Mouse (Mus musculus): ENCODE data around the gene Fzd10. TPM values are rescaled to one million over a fixed set of nuclear protein-coding genes. Genes with fewer than 3 reads are reported as not detected.

Gene Fzd10
- polyA plus RNA-seq, 1 experiment from 2014 or later: 2.6 TPM

DNA sequence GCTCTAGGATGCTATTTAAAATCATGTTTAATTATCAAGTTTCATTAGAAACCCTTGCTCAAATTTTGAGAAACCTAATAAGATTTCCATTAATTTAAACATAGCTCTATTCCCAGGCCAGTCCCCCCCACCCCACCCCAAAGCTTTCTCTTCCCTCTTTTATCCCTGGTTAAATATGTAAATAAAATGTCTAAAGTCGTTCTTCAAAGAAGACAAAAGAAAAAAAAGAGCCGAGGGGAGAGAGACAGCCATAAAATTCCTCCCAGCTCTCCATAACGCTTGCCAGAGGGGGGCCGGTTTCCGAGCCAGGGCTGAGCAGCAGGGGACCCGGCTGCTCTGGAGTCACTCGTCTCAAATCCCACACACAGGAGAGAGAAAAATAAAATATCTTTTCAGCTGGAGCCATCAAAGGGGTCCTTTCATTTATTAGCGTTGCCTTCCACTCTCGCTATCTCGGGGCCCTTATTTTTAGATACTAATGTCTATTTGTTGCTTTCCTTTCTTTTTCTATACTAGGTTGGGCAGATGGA, 2.4 kb upstream of the Fzd10 start:
- no peaks in the 10 kb centered on the region for H3K36me3 ChIP-seq (ENCODE audit: control insufficient read depth, insufficient read depth, low read length)
- H3K9me3 ChIP-seq (ENCODE audit: control insufficient read depth, low read length): no peaks in the 10 kb centered on the region
- H3K27me3 ChIP-seq (ENCODE audit: control insufficient read depth, insufficient read depth, low read length): peaks cover 6% of the 10 kb centered on the region; the same call in 1 of the 2 replicates
- 0 out of 2 replicates have a peak overlapping the region, but pooled peaks have one; percentile 71 for H3K4me3 ChIP-seq (ENCODE audit: low read depth, low read length)
- ATAC-seq (ENCODE audit: low read depth): no peak
- H3K4me2 ChIP-seq (ENCODE audit: low read depth, low read length): peak overlapping the region; percentile 99
- peaks cover 41% of the 10 kb centered on the region; the same call in 1 of the 2 replicates for H3K4me1 ChIP-seq (ENCODE audit: control insufficient read depth, insufficient read depth, low read length)
- no peak overlapping the region; the same call in 1 of the 2 replicates for H3K27ac ChIP-seq (ENCODE audit: low read depth, low read length)
- H3K9ac ChIP-seq (replicated peaks; ENCODE audit: low read depth, low read length): no peak overlapping the region
- under 1% methylated on average over 10 of the region's 10 CpGs for WGBS

DNA sequence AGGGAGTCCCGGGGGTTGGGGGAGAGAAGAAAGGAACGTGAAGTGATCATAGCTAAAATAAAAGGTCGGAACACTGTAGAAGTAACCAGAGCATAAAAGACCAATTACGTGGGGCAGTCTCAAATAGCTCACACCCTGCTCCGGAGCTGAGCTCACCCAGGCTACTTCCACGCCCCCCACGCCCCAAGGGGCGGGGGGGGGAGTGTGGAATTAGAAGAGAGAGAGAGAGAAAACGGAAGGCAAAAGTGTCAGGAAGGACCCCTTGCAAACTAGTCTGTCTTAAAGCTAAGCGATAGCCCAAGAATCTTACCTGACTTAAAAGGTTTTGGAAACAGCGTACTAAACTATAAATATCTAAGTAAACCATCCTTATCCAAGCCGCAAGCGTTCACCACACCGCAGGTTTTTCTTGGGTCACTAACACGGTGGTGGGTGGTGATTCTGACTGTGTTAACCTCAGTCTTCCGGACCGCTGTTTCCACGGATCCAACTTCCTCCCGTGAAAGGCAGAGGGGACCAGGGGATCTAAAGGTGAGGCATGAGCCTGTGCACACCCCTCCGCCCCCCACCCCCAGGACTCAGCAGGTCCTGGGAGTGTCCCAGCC, 1.8 kb upstream of the Fzd10 start:
- H3K4me3 ChIP-seq (ENCODE audit: low read depth, low read length): peak overlapping the region; percentile 71
- H3K4me1 ChIP-seq (ENCODE audit: control insufficient read depth, insufficient read depth, low read length): peaks cover 41% of the 10 kb centered on the region; the same call in 1 of the 2 replicates
- peak overlapping the region; percentile 57; the same call in 1 of the 2 replicates for H3K9ac ChIP-seq (replicated peaks; ENCODE audit: low read depth, low read length)
- H3K36me3 ChIP-seq (ENCODE audit: control insufficient read depth, insufficient read depth, low read length): no peaks in the 10 kb centered on the region
- H3K4me2 ChIP-seq (ENCODE audit: low read depth, low read length): peak overlapping the region; percentile 99
- peaks cover 6% of the 10 kb centered on the region; the same call in 1 of the 2 replicates for H3K27me3 ChIP-seq (ENCODE audit: control insufficient read depth, insufficient read depth, low read length)
- peak; percentile 18; the same call in 1 of the 2 replicates for ATAC-seq (ENCODE audit: low read depth)
- peak overlapping the region; percentile 71; the same call in 1 of the 2 replicates for H3K27ac ChIP-seq (ENCODE audit: low read depth, low read length)
- no peaks in the 10 kb centered on the region for H3K9me3 ChIP-seq (ENCODE audit: control insufficient read depth, low read length)
- under 1% methylated on average over 20 of the region's 20 CpGs for WGBS

DNA sequence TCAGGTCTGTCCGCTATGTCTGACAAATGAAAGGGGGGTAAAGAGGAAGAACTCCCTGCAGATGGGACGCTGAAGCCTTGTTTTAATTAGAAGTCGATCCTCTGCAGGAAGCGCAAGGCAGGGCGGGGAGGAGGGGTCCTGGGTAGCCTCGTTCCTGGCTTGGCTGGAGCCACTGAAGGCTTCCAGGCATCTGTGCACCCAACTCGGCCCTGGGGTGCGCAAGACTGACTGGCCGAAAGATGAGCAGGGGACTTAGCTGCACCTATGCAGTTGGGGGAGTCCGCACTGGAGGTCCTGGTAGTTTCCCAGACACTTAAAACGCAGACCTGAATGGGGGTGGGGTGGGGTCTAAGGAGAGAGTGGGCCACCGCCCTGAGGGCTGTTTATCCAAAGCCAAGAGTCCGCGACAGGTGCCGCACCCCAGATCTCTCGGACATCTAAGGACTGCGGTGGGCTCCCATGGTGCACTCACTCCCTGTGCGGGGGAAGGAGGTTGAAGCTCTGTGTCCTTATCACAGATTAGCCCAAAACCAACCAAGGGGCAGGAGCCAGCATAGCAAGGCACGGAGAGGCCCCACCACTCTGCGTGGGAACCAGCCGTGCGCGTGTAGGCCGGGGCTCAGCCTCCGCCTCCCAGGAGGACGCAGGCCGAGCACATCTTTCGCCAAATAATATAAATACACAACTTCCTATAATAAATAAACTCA, 1.1 kb upstream of the Fzd10 start:
- peak overlapping the region; percentile 99 for H3K4me2 ChIP-seq (ENCODE audit: low read depth, low read length)
- H3K4me3 ChIP-seq (ENCODE audit: low read depth, low read length): peak overlapping the region; percentile 71
- H3K4me1 ChIP-seq (ENCODE audit: control insufficient read depth, insufficient read depth, low read length): peaks cover 41% of the 10 kb centered on the region; the same call in 1 of the 2 replicates
- no peaks in the 10 kb centered on the region for H3K36me3 ChIP-seq (ENCODE audit: control insufficient read depth, insufficient read depth, low read length)
- peak overlapping the region; percentile 71 for H3K27ac ChIP-seq (ENCODE audit: low read depth, low read length)
- H3K27me3 ChIP-seq (ENCODE audit: control insufficient read depth, insufficient read depth, low read length): peaks cover 6% of the 10 kb centered on the region; the same call in 1 of the 2 replicates
- no peaks in the 10 kb centered on the region for H3K9me3 ChIP-seq (ENCODE audit: control insufficient read depth, low read length)
- under 1% methylated on average over 28 of the region's 28 CpGs for WGBS
- H3K9ac ChIP-seq (replicated peaks; ENCODE audit: low read depth, low read length): peak overlapping the region; percentile 57; the same call in 1 of the 2 replicates
- peak; percentile 35 for ATAC-seq (ENCODE audit: low read depth)

DNA sequence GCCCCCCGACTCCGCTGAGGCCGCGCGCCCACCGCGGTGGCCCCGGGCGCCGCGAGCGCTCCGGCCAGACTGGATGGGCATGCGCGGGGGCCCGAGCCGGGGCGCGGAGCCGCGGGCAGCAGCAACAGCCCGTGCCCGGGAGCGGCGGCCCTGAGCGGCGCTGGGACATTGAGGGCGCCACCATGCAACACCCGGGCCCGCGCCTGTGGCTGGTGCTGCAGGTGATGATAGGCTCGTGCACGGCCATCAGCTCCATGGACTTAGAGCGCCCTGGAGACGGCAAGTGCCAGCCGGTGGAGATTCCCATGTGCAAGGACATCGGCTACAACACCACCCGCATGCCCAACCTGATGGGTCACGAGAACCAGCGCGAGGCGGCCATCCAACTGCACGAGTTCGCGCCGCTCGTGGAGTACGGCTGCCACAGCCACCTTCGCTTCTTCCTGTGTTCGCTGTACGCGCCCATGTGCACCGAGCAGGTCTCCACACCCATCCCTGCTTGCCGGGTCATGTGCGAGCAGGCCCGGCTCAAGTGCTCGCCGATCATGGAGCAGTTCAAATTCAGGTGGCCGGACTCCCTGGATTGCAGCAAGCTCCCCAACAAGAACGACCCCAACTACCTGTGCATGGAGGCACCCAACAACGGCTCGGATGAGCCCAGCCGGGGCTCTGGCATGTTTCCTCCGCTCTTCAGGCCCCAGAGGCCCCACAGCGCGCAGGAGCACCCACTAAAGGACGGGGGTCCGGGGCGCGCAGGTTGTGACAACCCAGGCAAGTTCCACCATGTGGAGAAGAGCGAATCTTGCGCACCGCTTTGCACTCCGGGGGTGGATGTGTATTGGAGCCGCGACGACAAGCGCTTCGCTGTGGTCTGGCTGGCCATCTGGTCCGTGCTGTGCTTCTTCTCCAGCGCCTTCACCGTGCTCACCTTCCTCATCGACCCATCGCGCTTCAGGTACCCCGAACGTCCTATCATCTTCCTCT, 684 bp downstream of the Fzd10 start:
- H3K4me2 ChIP-seq (ENCODE audit: low read depth, low read length): peak overlapping the region; percentile 99
- no peaks in the 10 kb centered on the region for H3K36me3 ChIP-seq (ENCODE audit: control insufficient read depth, insufficient read depth, low read length)
- H3K9me3 ChIP-seq (ENCODE audit: control insufficient read depth, low read length): no peaks in the 10 kb centered on the region
- WGBS: 1% methylated on average over 77 of the region's 87 CpGs
- peaks cover 35% of the 10 kb centered on the region; the same call in 1 of the 2 replicates for H3K4me1 ChIP-seq (ENCODE audit: control insufficient read depth, insufficient read depth, low read length)
- H3K9ac ChIP-seq (replicated peaks; ENCODE audit: low read depth, low read length): peak overlapping the region; percentile 57
- peak; percentile 13; the same call in 1 of the 2 replicates for ATAC-seq (ENCODE audit: low read depth)
- H3K4me3 ChIP-seq (ENCODE audit: low read depth, low read length): peak overlapping the region; percentile 71
- peak overlapping the region; percentile 71 for H3K27ac ChIP-seq (ENCODE audit: low read depth, low read length)
- H3K27me3 ChIP-seq (ENCODE audit: control insufficient read depth, insufficient read depth, low read length): peaks cover 6% of the 10 kb centered on the region; the same call in 1 of the 2 replicates

DNA sequence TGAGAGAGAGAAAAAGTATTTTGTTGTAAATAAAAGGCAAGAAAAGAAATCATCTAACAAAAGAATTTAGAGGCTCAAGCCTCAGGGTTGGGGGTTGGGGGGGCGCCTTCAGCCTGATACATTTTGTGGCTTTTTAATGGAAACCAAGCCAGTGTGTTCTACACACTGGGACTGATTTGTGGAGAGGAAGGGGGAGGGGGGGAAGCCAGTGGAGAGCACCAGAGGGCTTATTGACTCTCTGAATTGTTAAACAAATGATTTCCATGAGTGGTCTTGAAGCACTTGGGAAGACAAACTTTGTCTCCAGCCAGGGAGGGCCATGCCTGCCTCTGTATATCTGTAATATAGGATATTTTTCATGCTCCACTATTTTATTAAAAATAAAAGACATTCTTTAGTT, 3.0 kb downstream of the Fzd10 start:
- H3K36me3 ChIP-seq (ENCODE audit: control insufficient read depth, insufficient read depth, low read length): no peaks in the 10 kb centered on the region
- no peak overlapping the region for H3K27ac ChIP-seq (ENCODE audit: low read depth, low read length)
- peaks cover 6% of the 10 kb centered on the region; the same call in 1 of the 2 replicates for H3K27me3 ChIP-seq (ENCODE audit: control insufficient read depth, insufficient read depth, low read length)
- H3K4me2 ChIP-seq (ENCODE audit: low read depth, low read length): peak overlapping the region; percentile 99; the same call in 1 of the 2 replicates
- 27% methylated on average over 1 of the region's 1 CpGs for WGBS
- H3K4me3 ChIP-seq (ENCODE audit: low read depth, low read length): peak overlapping the region; percentile 4; the same call in 1 of the 2 replicates
- no peak overlapping the region for H3K9ac ChIP-seq (replicated peaks; ENCODE audit: low read depth, low read length)
- peaks cover 29% of the 10 kb centered on the region; the same call in 1 of the 2 replicates for H3K4me1 ChIP-seq (ENCODE audit: control insufficient read depth, insufficient read depth, low read length)
- ATAC-seq (ENCODE audit: low read depth): no peak
- no peaks in the 10 kb centered on the region for H3K9me3 ChIP-seq (ENCODE audit: control insufficient read depth, low read length)

DNA sequence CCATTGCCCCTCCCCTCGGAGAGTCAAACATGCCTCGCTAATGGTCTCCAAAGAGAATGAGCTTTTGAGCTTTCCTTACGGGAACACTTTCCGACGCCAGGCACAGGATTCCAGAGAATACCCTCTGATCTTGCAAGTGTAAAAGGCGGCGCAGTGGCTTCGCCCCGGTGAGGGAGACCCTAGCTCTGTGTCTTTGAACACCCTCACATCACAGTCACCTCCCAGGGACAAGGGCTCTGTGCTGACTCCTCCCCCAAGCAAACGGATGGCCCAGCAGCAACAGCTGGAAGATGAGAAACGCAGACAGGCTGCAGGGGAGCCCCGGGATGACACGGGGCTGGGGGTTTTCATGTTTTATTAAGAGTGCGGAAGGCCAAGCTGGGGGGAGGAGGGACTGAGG, 6.0 kb downstream of the Fzd10 start:
- no peak for ATAC-seq (ENCODE audit: low read depth)
- WGBS: 5% methylated on average over 14 of the region's 14 CpGs

DNA sequence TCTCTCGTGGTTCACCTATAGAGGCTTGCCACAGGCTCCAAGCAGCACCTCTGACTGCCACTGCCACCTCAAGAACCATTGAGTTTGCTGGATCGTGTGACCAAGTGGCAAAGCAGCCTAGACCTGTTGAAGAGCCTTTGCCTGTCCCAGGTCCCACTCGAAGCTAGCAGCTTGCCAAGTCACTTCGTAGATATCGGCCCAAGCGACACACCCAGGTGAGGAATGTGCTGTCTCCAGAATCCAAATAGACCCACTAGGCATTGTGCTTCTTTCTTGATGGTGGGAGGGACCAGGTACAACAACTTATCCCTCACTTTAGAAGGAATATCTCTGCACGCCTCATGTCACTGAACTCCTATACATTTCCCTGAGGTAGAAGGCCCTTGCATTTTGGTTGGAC, 8.4 kb downstream of the Fzd10 start:
- Histone ChIP-seq H3K4me1 (ENCODE audit: control insufficient read depth, insufficient read depth, low read length) (peaks cover 6% of the 10 kb centered on the region; the same call in 1 of the 2 replicates), H3K27ac (ENCODE audit: low read depth, low read length) (no peak overlapping the region), H3K27me3 (ENCODE audit: control insufficient read depth, insufficient read depth, low read length) (no peaks in the 10 kb centered on the region), H3K9me3 (ENCODE audit: control insufficient read depth, low read length) (no peaks in the 10 kb centered on the region), H3K9ac (replicated peaks; ENCODE audit: low read depth, low read length) (no peak overlapping the region), H3K36me3 (ENCODE audit: control insufficient read depth, insufficient read depth, low read length) (no peaks in the 10 kb centered on the region), H3K4me3 (ENCODE audit: low read depth, low read length) (no peak overlapping the region), H3K4me2 (ENCODE audit: low read depth, low read length) (no peak overlapping the region)
- 97% methylated on average over 7 of the region's 7 CpGs for whole genome bisulfite sequencing
- ATAC-seq (ENCODE audit: low read depth): no peak

More for the DNA sequence above, 6.0 kb downstream of the Fzd10 start:
- Histone ChIP-seq H3K4me1 (ENCODE audit: control insufficient read depth, insufficient read depth, low read length) (peaks cover 12% of the 10 kb centered on the region; the same call in 1 of the 2 replicates), H3K9me3 (ENCODE audit: control insufficient read depth, low read length) (no peaks in the 10 kb centered on the region), H3K4me2 (ENCODE audit: low read depth, low read length) (peak overlapping the region; percentile 6; the same call in 1 of the 2 replicates), H3K4me3 (ENCODE audit: low read depth, low read length) (no peak overlapping the region), H3K27me3 (ENCODE audit: control insufficient read depth, insufficient read depth, low read length) (peaks cover 1% of the 10 kb centered on the region; the same call in 1 of the 2 replicates), H3K9ac (replicated peaks; ENCODE audit: low read depth, low read length) (no peak overlapping the region), H3K27ac (ENCODE audit: low read depth, low read length) (no peak overlapping the region), H3K36me3 (ENCODE audit: control insufficient read depth, insufficient read depth, low read length) (no peaks in the 10 kb centered on the region)

DNA sequence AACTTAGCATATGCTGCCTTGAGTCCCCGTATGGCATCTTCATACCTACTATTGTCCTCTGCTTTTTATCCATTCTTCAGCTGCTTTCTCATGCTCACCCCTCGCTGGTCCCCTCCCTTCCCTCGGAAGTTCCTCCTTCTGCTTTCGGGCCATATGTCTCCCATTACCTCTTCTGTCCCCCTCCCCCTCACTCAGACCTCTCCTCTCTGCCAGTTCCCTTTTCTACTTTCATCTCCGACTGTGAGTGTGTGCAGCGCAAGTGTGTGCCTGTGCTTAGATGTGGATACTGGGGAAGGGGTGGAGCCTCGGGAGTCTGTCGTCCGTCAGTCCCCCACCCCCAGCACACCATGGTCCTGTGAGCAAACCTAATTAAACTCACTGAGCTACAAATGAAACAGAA, 17.0 kb downstream of the Fzd10 start:
- Histone ChIP-seq H3K9ac (replicated peaks; ENCODE audit: low read depth, low read length) (no peak overlapping the region), H3K4me3 (ENCODE audit: low read depth, low read length) (no peak overlapping the region), H3K4me2 (ENCODE audit: low read depth, low read length) (peak overlapping the region; percentile 4; the same call in 1 of the 2 replicates), H3K27me3 (ENCODE audit: control insufficient read depth, insufficient read depth, low read length) (no peaks in the 10 kb centered on the region), H3K36me3 (ENCODE audit: control insufficient read depth, insufficient read depth, low read length) (no peaks in the 10 kb centered on the region), H3K9me3 (ENCODE audit: control insufficient read depth, low read length) (no peaks in the 10 kb centered on the region), H3K4me1 (ENCODE audit: control insufficient read depth, insufficient read depth, low read length) (peaks cover 11% of the 10 kb centered on the region; the same call in 1 of the 2 replicates), H3K27ac (ENCODE audit: low read depth, low read length) (no peak overlapping the region)
- WGBS: 8% methylated on average over 9 of the region's 9 CpGs
- ATAC-seq (ENCODE audit: low read depth): no peak
